Mouse (Mus musculus): ENCODE measurements around the gene Aldh16a1.

Gene Aldh16a1

GRCm38 (mm10) chr7:45091001-45091990 lies 63.1 kb downstream of the Aldh16a1 start:
- peak in 1 of 2 experiments; percentile 46 for DNase-seq (ENCODE audit: low spot score in 2 of 2)

Measured in heart, adult 9 months (tissue).